ENCODE assay signal across 9 mouse cellular contexts in the genomic region with DNA sequence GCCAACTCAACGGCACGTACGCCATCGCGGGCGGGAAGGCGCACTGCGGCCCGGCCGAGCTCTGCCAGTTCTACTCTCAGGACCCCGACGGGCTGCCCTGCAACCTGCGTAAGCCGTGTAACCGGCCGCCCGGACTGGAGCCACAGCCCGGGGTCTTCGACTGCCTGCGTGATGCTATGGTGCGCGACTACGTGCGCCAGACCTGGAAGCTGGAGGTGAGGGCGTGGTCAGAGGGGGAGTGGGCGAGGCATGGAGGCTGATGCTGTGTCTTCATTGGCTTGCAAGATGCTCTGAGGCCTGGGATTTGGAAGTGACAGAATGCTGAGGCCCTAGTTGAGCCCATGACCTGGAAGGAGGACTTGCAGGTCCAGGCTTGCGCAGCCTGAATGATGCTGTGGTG. TPM values are rescaled to one million over a fixed set of nuclear protein-coding genes. Genes with fewer than 3 reads are reported as not detected.
DNase-seq lines count a peak whose midpoint lies in the region; ATAC-seq lines count a peak whose summit lies in the region.
"Had no signal": no experiment of that assay in that cellular context is flagged by ENCODE, and none has a peak within 500 bp of the region (broad histone marks: within the 10 kb centered on the region; RNA-seq: fewer than 3 reads in every experiment).

No protein-coding gene starts in this region.

- no peak for DNase-seq in lung, postnatal 14 days
- DNase-seq in liver, embryonic 13.5 days = no peak
- peak; percentile 64 for DNase-seq in testis, postnatal 10 days (ENCODE audit: low spot score)
- DNase-seq in thymus, postnatal 25 days = no peak
- DNase-seq in frontal cortex, postnatal 10 days (ENCODE audit: low spot score in 2 of 2) = no peak
- DNase-seq in cerebellum, postnatal 36 days = no peak

- H3K4me1 ChIP-seq in lung, embryonic 16.5 days (replicated peaks; ENCODE audit: control insufficient read depth, insufficient read depth, low read length) = peaks cover 2% of the 10 kb centered on the region; the same call in 1 of the 2 replicates
- H3K4me1 ChIP-seq in forebrain, embryonic 13.5 days = no peaks in the 10 kb centered on the region
- H3K4me1 ChIP-seq in liver, embryonic 13.5 days (replicated peaks) = 0 out of 2 replicates have a peak, but pooled peaks cover 3% of the 10 kb centered on the region

- no peak for ATAC-seq in lung, embryonic 16.5 days (ENCODE audit: low read depth)
- peak; percentile 43; the same call in 1 of the 2 replicates for ATAC-seq in forebrain, embryonic 13.5 days
- no peak for ATAC-seq in liver, embryonic 13.5 days (ENCODE audit: low read depth)

- H3K4me3 ChIP-seq in lung, embryonic 16.5 days (ENCODE audit: low read length) = peak overlapping the region; percentile 29; the same call in 1 of the 2 replicates
- H3K4me3 ChIP-seq in forebrain, embryonic 13.5 days = peak overlapping the region; percentile 28
- H3K4me3 ChIP-seq in liver, embryonic 13.5 days (replicated peaks) = 0 out of 2 replicates have a peak overlapping the region, but pooled peaks have one; percentile 5

- peak overlapping the region; percentile 39 for H3K4me2 ChIP-seq in lung, embryonic 16.5 days (ENCODE audit: low read depth, low read length)
- H3K4me2 ChIP-seq in forebrain, embryonic 13.5 days = peak overlapping the region; percentile 50
- H3K4me2 ChIP-seq in liver, embryonic 13.5 days = peak overlapping the region; percentile 39

- H3K9ac ChIP-seq in lung, embryonic 16.5 days (ENCODE audit: low read length) = no peak overlapping the region
- no peak overlapping the region for H3K9ac ChIP-seq in forebrain, embryonic 13.5 days
- no peak overlapping the region for H3K9ac ChIP-seq in liver, embryonic 13.5 days

- no peaks in the 10 kb centered on the region for H3K36me3 ChIP-seq in lung, embryonic 16.5 days (ENCODE audit: control insufficient read depth, insufficient read depth, low read length)
- no peaks in the 10 kb centered on the region for H3K36me3 ChIP-seq in forebrain, embryonic 13.5 days (ENCODE audit: poor library complexity, severe bottlenecking)
- H3K36me3 ChIP-seq in liver, embryonic 13.5 days = no peaks in the 10 kb centered on the region

- WGBS in lung, embryonic 16.5 days = 13% methylated on average over 27 of the region's 27 CpGs
- 18% methylated on average over 27 of the region's 27 CpGs for WGBS in forebrain, embryonic 13.5 days
- WGBS in liver, embryonic 13.5 days (ENCODE audit: insufficient replicate concordance) = 21% methylated on average over 27 of the region's 27 CpGs

- no peaks in the 10 kb centered on the region for H3K9me3 ChIP-seq in lung, embryonic 16.5 days (ENCODE audit: control insufficient read depth, low read length)
- H3K9me3 ChIP-seq in forebrain, embryonic 13.5 days (replicated peaks) = no peaks in the 10 kb centered on the region; the same call in 1 of the 2 replicates
- no peaks in the 10 kb centered on the region for H3K9me3 ChIP-seq in liver, embryonic 13.5 days (replicated peaks)

- peaks cover 5% of the 10 kb centered on the region; the same call in 1 of the 2 replicates for H3K27me3 ChIP-seq in lung, embryonic 16.5 days (ENCODE audit: control insufficient read depth, insufficient read depth, low read depth, low read length)
- H3K27me3 ChIP-seq in forebrain, embryonic 13.5 days = peaks cover 14% of the 10 kb centered on the region
- H3K27me3 ChIP-seq in liver, embryonic 13.5 days = peaks cover 19% of the 10 kb centered on the region

- H3K27ac ChIP-seq in lung, embryonic 16.5 days (ENCODE audit: low read length) = no peak overlapping the region
- no peak overlapping the region for H3K27ac ChIP-seq in forebrain, embryonic 13.5 days
- no peak overlapping the region for H3K27ac ChIP-seq in liver, embryonic 13.5 days
- H3K27ac ChIP-seq: macrophage had no signal

RNA-seq across cellular contexts. Expression of a gene that starts 9.4 kb away (rescaled TPM):
- polyA plus RNA-seq in lung, embryonic 16.5 days (2015; fragmentation: Nextera tagmentation; extraction: Ambion mirVana) = 1.5 and 1.9 TPM in 2 replicates
- polyA plus RNA-seq in forebrain, embryonic 13.5 days (2015; fragmentation: Nextera tagmentation; extraction: Ambion mirVana) = 0.71 and 1.1 TPM in 2 replicates
- not detected in 2 replicates for polyA plus RNA-seq in liver, embryonic 13.5 days (2015; fragmentation: Nextera tagmentation; extraction: Ambion mirVana)
- polyA plus RNA-seq: macrophage had no signal

RNA-seq across cellular contexts. Expression of a gene that starts 56.8 kb away (rescaled TPM):
- 90.0 and 93.1 TPM in 2 replicates for polyA plus RNA-seq in lung, embryonic 16.5 days (2015; fragmentation: Nextera tagmentation; extraction: Ambion mirVana)
- 88.0 and 95.6 TPM in 2 replicates for polyA plus RNA-seq in forebrain, embryonic 13.5 days (2015; fragmentation: Nextera tagmentation; extraction: Ambion mirVana)
- polyA plus RNA-seq in liver, embryonic 13.5 days (2015; fragmentation: Nextera tagmentation; extraction: Ambion mirVana) = 34.3 and 37.8 TPM in 2 replicates
